Mouse (Mus musculus): ENCODE measurements around the gene Scaf4. TPM values are rescaled to one million over a fixed set of nuclear protein-coding genes. Genes with fewer than 3 reads are reported as not detected.

Scaf4 gene
- polyA plus RNA-seq (2012; rRNA removed) = 67.0 and 71.2 TPM in 2 replicates

- TF ChIP-seq POLR2A (IDR thresholded peaks at IDR 0.05; ENCODE audit: control insufficient read depth, low read depth, low read length) (peak; percentile 65), CTCF (IDR thresholded peaks at IDR 0.05; ENCODE audit: control insufficient read depth, insufficient read depth, insufficient replicate concordance, low read depth, low read length) (peak; percentile 30)
- H3K36me3 ChIP-seq (ENCODE audit: control insufficient read depth, insufficient read depth, low read length) = no peaks in the 10 kb centered on the region
- H3K27me3 ChIP-seq (ENCODE audit: control insufficient read depth, insufficient read depth, low read length) = no peaks in the 10 kb centered on the region
- H3K4me3 ChIP-seq (ENCODE audit: control insufficient read depth, low read depth, low read length) = peak within 1 kb of the TSS; percentile 88
- H3K4me1 ChIP-seq (ENCODE audit: control insufficient read depth, insufficient read depth, low read length) = peaks cover 3% of the 10 kb centered on the region
- peak within 1 kb of the TSS; percentile 98 for H3K27ac ChIP-seq (ENCODE audit: control insufficient read depth, insufficient read depth, low read depth, low read length)
These were observed at the start of gene Scaf4 for GRCm38 (mm10) chr16:90283905-90284891. TSS of gene Scaf4 (minus strand) at chr16:90284503.

- H3K27ac ChIP-seq (ENCODE audit: control insufficient read depth, insufficient read depth, low read depth, low read length) = no peak overlapping the region
- TF ChIP-seq CTCF (IDR thresholded peaks at IDR 0.05; ENCODE audit: control insufficient read depth, insufficient read depth, insufficient replicate concordance, low read depth, low read length) (no peak), POLR2A (IDR thresholded peaks at IDR 0.05; ENCODE audit: control insufficient read depth, low read depth, low read length) (no peak)
- no peak overlapping the region for H3K4me3 ChIP-seq (ENCODE audit: control insufficient read depth, low read depth, low read length)
- H3K4me1 ChIP-seq (ENCODE audit: control insufficient read depth, insufficient read depth, low read length) = peaks cover 25% of the 10 kb centered on the region
- H3K36me3 ChIP-seq (ENCODE audit: control insufficient read depth, insufficient read depth, low read length) = no peaks in the 10 kb centered on the region
- H3K27me3 ChIP-seq (ENCODE audit: control insufficient read depth, insufficient read depth, low read length) = no peaks in the 10 kb centered on the region
These were observed 48.2 kb upstream of the Scaf4 start for GRCm38 (mm10) chr16:90332553-90332952.

- TF ChIP-seq POLR2A (IDR thresholded peaks at IDR 0.05; ENCODE audit: control insufficient read depth, low read depth, low read length) (no peak), CTCF (IDR thresholded peaks at IDR 0.05; ENCODE audit: control insufficient read depth, insufficient read depth, insufficient replicate concordance, low read depth, low read length) (no peak)
- Histone ChIP-seq H3K27me3 (ENCODE audit: control insufficient read depth, insufficient read depth, low read length) (no peaks in the 10 kb centered on the region), H3K36me3 (ENCODE audit: control insufficient read depth, insufficient read depth, low read length) (no peaks in the 10 kb centered on the region), H3K4me1 (ENCODE audit: control insufficient read depth, insufficient read depth, low read length) (peaks cover 15% of the 10 kb centered on the region), H3K27ac (ENCODE audit: control insufficient read depth, insufficient read depth, low read depth, low read length) (no peak overlapping the region), H3K4me3 (ENCODE audit: control insufficient read depth, low read depth, low read length) (no peak overlapping the region)
These were observed 46.7 kb upstream of the Scaf4 start for GRCm38 (mm10) chr16:90330979-90331378.

GRCm38 (mm10) chr16:90329511-90329910 is 45.2 kb upstream of the Scaf4 start:
- H3K4me3 ChIP-seq (ENCODE audit: control insufficient read depth, low read depth, low read length) = no peak overlapping the region
- no peaks in the 10 kb centered on the region for H3K27me3 ChIP-seq (ENCODE audit: control insufficient read depth, insufficient read depth, low read length)
- no peak for TF ChIP-seq CTCF (IDR thresholded peaks at IDR 0.05; ENCODE audit: control insufficient read depth, insufficient read depth, insufficient replicate concordance, low read depth, low read length)
- TF ChIP-seq POLR2A (IDR thresholded peaks at IDR 0.05; ENCODE audit: control insufficient read depth, low read depth, low read length) = no peak
- no peak overlapping the region for H3K27ac ChIP-seq (ENCODE audit: control insufficient read depth, insufficient read depth, low read depth, low read length)
- no peaks in the 10 kb centered on the region for H3K36me3 ChIP-seq (ENCODE audit: control insufficient read depth, insufficient read depth, low read length)
- H3K4me1 ChIP-seq (ENCODE audit: control insufficient read depth, insufficient read depth, low read length) = peaks cover 6% of the 10 kb centered on the region

GRCm38 (mm10) chr16:90322850-90323528 is 38.7 kb upstream of the Scaf4 start:
- TF ChIP-seq CTCF (IDR thresholded peaks at IDR 0.05; ENCODE audit: control insufficient read depth, insufficient read depth, insufficient replicate concordance, low read depth, low read length) = peak; percentile 82; the same call in 1 of the 2 replicates
- no peak for TF ChIP-seq POLR2A (IDR thresholded peaks at IDR 0.05; ENCODE audit: control insufficient read depth, low read depth, low read length)
- no peaks in the 10 kb centered on the region for H3K27me3 ChIP-seq (ENCODE audit: control insufficient read depth, insufficient read depth, low read length)
- H3K36me3 ChIP-seq (ENCODE audit: control insufficient read depth, insufficient read depth, low read length) = no peaks in the 10 kb centered on the region
- no peaks in the 10 kb centered on the region; the same call in 1 of the 2 replicates for H3K4me1 ChIP-seq (ENCODE audit: control insufficient read depth, insufficient read depth, low read length)
- H3K27ac ChIP-seq (ENCODE audit: control insufficient read depth, insufficient read depth, low read depth, low read length) = no peak overlapping the region
- no peak overlapping the region for H3K4me3 ChIP-seq (ENCODE audit: control insufficient read depth, low read depth, low read length)

GRCm38 (mm10) chr16:90319321-90319720 is 35.0 kb upstream of the Scaf4 start:
- no peak overlapping the region for H3K4me3 ChIP-seq (ENCODE audit: control insufficient read depth, low read depth, low read length)
- H3K27ac ChIP-seq (ENCODE audit: control insufficient read depth, insufficient read depth, low read depth, low read length) = no peak overlapping the region
- H3K27me3 ChIP-seq (ENCODE audit: control insufficient read depth, insufficient read depth, low read length) = no peaks in the 10 kb centered on the region
- H3K4me1 ChIP-seq (ENCODE audit: control insufficient read depth, insufficient read depth, low read length) = peaks cover 4% of the 10 kb centered on the region
- TF ChIP-seq CTCF (IDR thresholded peaks at IDR 0.05; ENCODE audit: control insufficient read depth, insufficient read depth, insufficient replicate concordance, low read depth, low read length) = no peak
- TF ChIP-seq POLR2A (IDR thresholded peaks at IDR 0.05; ENCODE audit: control insufficient read depth, low read depth, low read length) = no peak
- H3K36me3 ChIP-seq (ENCODE audit: control insufficient read depth, insufficient read depth, low read length) = no peaks in the 10 kb centered on the region

GRCm38 (mm10) chr16:90318372-90318926 is 34.1 kb upstream of the Scaf4 start:
- TF ChIP-seq POLR2A (IDR thresholded peaks at IDR 0.05; ENCODE audit: control insufficient read depth, low read depth, low read length) = no peak
- no peak for TF ChIP-seq CTCF (IDR thresholded peaks at IDR 0.05; ENCODE audit: control insufficient read depth, insufficient read depth, insufficient replicate concordance, low read depth, low read length)
- Histone ChIP-seq H3K27ac (ENCODE audit: control insufficient read depth, insufficient read depth, low read depth, low read length) (no peak overlapping the region), H3K4me1 (ENCODE audit: control insufficient read depth, insufficient read depth, low read length) (peaks cover 6% of the 10 kb centered on the region), H3K4me3 (ENCODE audit: control insufficient read depth, low read depth, low read length) (no peak overlapping the region), H3K36me3 (ENCODE audit: control insufficient read depth, insufficient read depth, low read length) (no peaks in the 10 kb centered on the region), H3K27me3 (ENCODE audit: control insufficient read depth, insufficient read depth, low read length) (no peaks in the 10 kb centered on the region)
